Mouse (Mus musculus) hindbrain, embryonic 11.5 days (tissue): ENCODE data around the gene Rpap2. TPM values are rescaled to one million over a fixed set of nuclear protein-coding genes. Genes with fewer than 3 reads are reported as not detected.

Experiments
- ATAC-seq: fragments of 200-750 bp; cut with Nextera tagmentation; 2 replicates; pipeline ENCODE4 v1.8.0; 2017; ENCODE audit warnings: mild to moderate bottlenecking, moderate TSS enrichment, moderate library complexity; ENCODE audit not compliant: low FRiP score
- DNase-seq: peaks from one replicate; pipeline ENCODE4 v3.0.0-alpha.2; 2015; ENCODE audit warnings: low spot score
- H3K27ac ChIP-seq: fragments of 300-500 bp; sonication (generic); 2 replicates; pipeline ENCODE4 v1.5.1; 2014; ENCODE audit warnings: mild to moderate bottlenecking, low read depth, low read length
- H3K27me3 ChIP-seq: fragments of 300-500 bp; sonication (generic); 2 replicates; pipeline ENCODE4 v1.6.1; 2014; ENCODE audit warnings: mild to moderate bottlenecking, low read length, moderate library complexity, mixed read lengths; ENCODE audit not compliant: control insufficient read depth, insufficient read depth
- H3K36me3 ChIP-seq: fragments of 300-500 bp; sonication (generic); 2 replicates; pipeline ENCODE4 v1.6.1; 2014; ENCODE audit warnings: mild to moderate bottlenecking, low read length, moderate library complexity, mixed read lengths; ENCODE audit not compliant: control insufficient read depth, insufficient read depth
- H3K4me1 ChIP-seq: fragments of 300-500 bp; sonication (generic); replicated peaks from 2 replicates; pipeline ENCODE4 v1.6.1; 2014; ENCODE audit warnings: low read length, mixed read lengths; ENCODE audit not compliant: control insufficient read depth, insufficient read depth
- H3K4me2 ChIP-seq: fragments of 300-500 bp; sonication (generic); replicated peaks from 2 replicates; pipeline ENCODE4 v1.6.1; 2014; ENCODE audit warnings: mild to moderate bottlenecking, low read depth, low read length
- H3K4me3 ChIP-seq: fragments of 300-500 bp; sonication (generic); 2 replicates; pipeline ENCODE4 v1.5.1; 2014; ENCODE audit warnings: low read depth, low read length
- H3K9ac ChIP-seq: fragments of 300-500 bp; sonication (generic); 2 replicates; pipeline ENCODE4 v1.6.1; 2014; ENCODE audit warnings: low read depth, low read length
- H3K9me3 ChIP-seq: fragments of 300-500 bp; sonication (generic); 2 replicates; pipeline ENCODE4 v1.6.1; 2016; ENCODE audit warnings: low read length; ENCODE audit not compliant: control insufficient read depth
- WGBS: fragments of 180-500 bp; shearing (Covaris S2); extraction: QIAGEN DNeasy Blood & Tissue Kit; methylation state at CpG from one replicate; pipeline ENCODE4 v1.1.7; 2014; 5-methylcytosine and 5-hydroxymethylcytosine counted together
- polyA plus RNA-seq: library from polyadenylated mRNA; unstranded; fragments of >200 nt; fragmentation: Nextera tagmentation; extraction: Ambion mirVana; gene quantifications from 2 replicates; pipeline ENCODE4 v1.2.1, GENCODE M21; 2014

Rpap2 gene
- polyA plus RNA-seq, 1 experiment from 2014 or later: 21.3 TPM

GRCm38 (mm10) chr5:107698888-107699287 lies 101.7 kb downstream of the Rpap2 start:
- Histone ChIP-seq H3K9ac (no peak overlapping the region), H3K4me1 (no peaks in the 10 kb centered on the region), H3K36me3 (no peaks in the 10 kb centered on the region), H3K27ac (no peak overlapping the region), H3K4me3 (no peak overlapping the region), H3K4me2 (no peak overlapping the region), H3K27me3 (no peaks in the 10 kb centered on the region), H3K9me3 (no peaks in the 10 kb centered on the region)
- ATAC-seq (no peak), DNase-seq (no peak)
- 82% methylated on average over 8 of the region's 8 CpGs for WGBS

DNA sequence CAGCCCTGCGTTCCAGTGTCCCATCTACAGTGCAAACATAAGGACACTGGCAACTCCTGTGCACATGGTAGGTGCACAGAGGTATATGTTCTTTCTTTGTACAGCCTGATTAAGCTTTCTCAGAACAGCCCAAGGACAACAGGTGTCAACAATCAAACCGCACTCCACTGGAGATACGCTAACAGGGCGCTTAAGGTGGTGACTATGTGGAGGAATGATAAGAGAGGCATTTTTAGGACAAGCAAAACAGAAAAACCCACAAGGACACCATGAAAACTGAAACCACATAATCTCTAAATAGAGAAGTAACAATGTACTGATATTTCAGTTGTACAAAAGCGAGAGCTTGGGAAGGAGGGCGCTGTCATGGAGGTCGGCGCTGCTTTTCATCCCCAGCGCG lies 103.7 kb downstream of the Rpap2 start:
- Histone ChIP-seq H3K4me2 (no peak overlapping the region), H3K27me3 (no peaks in the 10 kb centered on the region), H3K4me3 (no peak overlapping the region), H3K4me1 (no peaks in the 10 kb centered on the region), H3K27ac (no peak overlapping the region), H3K36me3 (no peaks in the 10 kb centered on the region), H3K9ac (no peak overlapping the region), H3K9me3 (no peaks in the 10 kb centered on the region)
- ATAC-seq: no peak
- WGBS: 96% methylated on average over 10 of the region's 10 CpGs
- DNase-seq: no peak

- no peaks in the 10 kb centered on the region for H3K4me1 ChIP-seq
- H3K9ac ChIP-seq: no peak overlapping the region
- DNase-seq (no peak), ATAC-seq (no peak)
- 90% methylated on average over 9 of the region's 9 CpGs for WGBS
- no peak overlapping the region for H3K4me2 ChIP-seq
- H3K4me3 ChIP-seq: no peak overlapping the region
- H3K9me3 ChIP-seq: no peaks in the 10 kb centered on the region
- H3K27me3 ChIP-seq: no peaks in the 10 kb centered on the region
- H3K27ac ChIP-seq: no peak overlapping the region
- H3K36me3 ChIP-seq: no peaks in the 10 kb centered on the region
Observed at GRCm38 (mm10) chr5:107701658-107702057, 104.5 kb downstream of the Rpap2 start.

- WGBS: 87% methylated on average over 6 of the region's 6 CpGs
- Histone ChIP-seq H3K9ac (no peak overlapping the region), H3K36me3 (no peaks in the 10 kb centered on the region), H3K4me3 (no peak overlapping the region), H3K27ac (no peak overlapping the region), H3K9me3 (no peaks in the 10 kb centered on the region), H3K27me3 (no peaks in the 10 kb centered on the region), H3K4me1 (no peaks in the 10 kb centered on the region), H3K4me2 (no peak overlapping the region)
- DNase-seq (no peak), ATAC-seq (no peak)
Observed at GRCm38 (mm10) chr5:107703207-107703763, 106.1 kb downstream of the Rpap2 start.

DNA sequence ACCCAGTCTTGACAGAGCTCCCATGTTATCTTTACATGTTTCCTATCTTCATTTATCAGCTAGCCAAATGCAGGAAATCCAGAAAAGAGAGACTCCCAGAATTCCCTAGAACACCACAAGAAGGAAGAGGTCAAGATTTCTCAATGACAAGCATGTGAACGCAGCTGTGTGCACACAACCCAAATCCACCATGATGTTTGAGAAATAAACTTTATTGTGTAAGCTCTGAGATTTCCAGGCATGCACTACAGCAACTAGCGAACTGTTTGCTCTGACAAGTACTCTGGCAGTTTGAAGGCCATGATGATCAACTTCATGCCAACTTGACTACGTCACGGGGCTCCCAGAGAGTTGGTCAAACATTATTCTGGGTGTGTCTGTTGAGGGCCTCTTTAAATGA lies 108.6 kb downstream of the Rpap2 start:
- Histone ChIP-seq H3K27me3 (no peaks in the 10 kb centered on the region), H3K27ac (no peak overlapping the region), H3K4me2 (no peak overlapping the region), H3K9ac (no peak overlapping the region), H3K4me1 (no peaks in the 10 kb centered on the region), H3K9me3 (no peaks in the 10 kb centered on the region), H3K36me3 (no peaks in the 10 kb centered on the region), H3K4me3 (no peak overlapping the region)
- 91% methylated on average over 4 of the region's 4 CpGs for WGBS
- no peak for DNase-seq
- ATAC-seq: no peak

DNA sequence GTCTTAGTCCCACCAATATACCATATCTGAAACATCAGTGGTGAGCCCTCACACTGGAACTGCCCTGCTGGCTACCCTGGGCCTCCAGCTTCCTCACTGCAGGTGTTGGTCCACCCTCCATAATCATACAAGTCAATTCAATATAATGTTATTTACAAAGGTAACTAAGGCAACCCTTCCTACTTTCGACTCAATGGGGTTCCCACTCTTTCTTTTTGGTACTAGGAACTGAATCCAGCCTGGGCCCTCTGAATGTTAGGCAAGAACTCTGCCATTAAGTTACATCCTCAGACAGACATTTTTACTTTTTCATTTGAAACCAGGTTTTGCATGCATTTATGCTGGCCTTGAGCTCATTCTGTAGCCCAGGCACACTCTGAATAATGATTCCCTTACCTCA lies 109.1 kb downstream of the Rpap2 start:
- no peak overlapping the region for H3K9ac ChIP-seq
- WGBS: 82% methylated on average over 1 of the region's 1 CpGs

DNA sequence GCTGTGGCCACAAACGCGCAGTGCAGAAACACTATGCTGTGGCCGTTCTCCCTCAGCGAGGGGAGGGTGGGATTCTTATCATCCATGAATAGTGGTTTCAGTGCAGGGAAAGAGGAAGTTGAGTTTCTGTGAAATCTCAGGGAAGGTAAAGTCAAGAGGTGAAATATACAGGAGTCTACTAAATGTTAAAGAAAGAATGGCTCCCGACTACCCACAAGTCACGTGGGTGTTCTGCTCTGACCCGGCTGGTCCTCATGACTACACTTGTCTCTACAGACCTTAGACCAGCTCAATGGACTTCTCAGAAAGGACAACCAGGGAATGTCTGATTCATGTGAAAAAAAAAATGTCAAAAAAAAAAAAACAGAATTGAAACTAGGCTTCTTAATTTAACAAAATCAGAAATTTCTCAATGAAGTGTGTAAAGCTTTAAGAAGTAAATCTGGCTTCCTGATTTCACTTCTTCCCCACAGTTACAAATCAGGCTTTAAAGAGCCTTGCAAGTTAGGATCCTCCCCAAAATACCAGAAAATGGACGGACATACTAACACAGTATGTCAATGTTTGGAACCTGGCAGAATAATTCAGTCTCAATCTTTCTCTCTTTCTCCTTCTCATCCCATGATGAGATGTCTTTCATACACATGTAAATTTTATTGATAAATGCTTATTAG lies 111.1 kb downstream of the Rpap2 start:
- DNase-seq (no peak), ATAC-seq (no peak)
- Histone ChIP-seq H3K4me1 (no peaks in the 10 kb centered on the region), H3K27ac (no peak overlapping the region), H3K9ac (no peak overlapping the region), H3K9me3 (no peaks in the 10 kb centered on the region), H3K27me3 (no peaks in the 10 kb centered on the region), H3K36me3 (no peaks in the 10 kb centered on the region), H3K4me2 (no peak overlapping the region), H3K4me3 (no peak overlapping the region)
- WGBS: 91% methylated on average over 8 of the region's 8 CpGs

More for the DNA sequence above, 109.1 kb downstream of the Rpap2 start:
- Histone ChIP-seq H3K9me3 (no peaks in the 10 kb centered on the region), H3K27me3 (no peaks in the 10 kb centered on the region), H3K27ac (no peak overlapping the region), H3K4me2 (no peak overlapping the region), H3K36me3 (no peaks in the 10 kb centered on the region), H3K4me1 (no peaks in the 10 kb centered on the region), H3K4me3 (no peak overlapping the region)
- ATAC-seq (no peak), DNase-seq (no peak)

Other genes with a start within 250 kb of the Rpap2 start
- gene Ephx4, start 194.6 kb upstream of the Rpap2 start, polyA plus RNA-seq: 1.1 and 2.4 TPM in 2 replicates
- gene Lpcat2b, start 165.8 kb upstream of the Rpap2 start, polyA plus RNA-seq: not detected in 2 replicates
- 7.5 and 11.7 TPM in 2 replicates for gene Btbd8, start 159.4 kb upstream of the Rpap2 start, polyA plus RNA-seq
- 0.28 and 0.57 TPM in 2 replicates for gene Gm42669, start 89.8 kb upstream of the Rpap2 start, polyA plus RNA-seq
- 0.04 and 0.48 TPM in 2 replicates for gene 1700028K03Rik, start 62.7 kb upstream of the Rpap2 start, polyA plus RNA-seq
- 34.7 and 34.9 TPM in 2 replicates for gene Glmn, start 515 bp downstream of the Rpap2 start, polyA plus RNA-seq
- gene Gfi1, start 128.7 kb downstream of the Rpap2 start, polyA plus RNA-seq: 0.07 and 0.12 TPM in 2 replicates
- gene Ube2d2b, start 232.7 kb downstream of the Rpap2 start, polyA plus RNA-seq: 0.46 TPM in 1 of 2 replicates, not detected in the other